Mouse (Mus musculus) E14TG2a.4 (cell line): Measurements from ENCODE around the gene Aggf1.

Experiments used
- CTCF ChIP-seq: conservative IDR thresholded peaks from 2 replicates; pipeline ENCODE4 v1.5.1; 2014; ENCODE audit warnings: low read length
- NANOG ChIP-seq: IDR thresholded peaks from 2 replicates; pipeline ENCODE4 v1.6.1; 2014; ENCODE audit warnings: borderline replicate concordance, low read length, mixed read lengths
- POU5F1 ChIP-seq: IDR thresholded peaks from 2 replicates; pipeline ENCODE4 v1.6.1; 2014; ENCODE audit warnings: low read length, borderline replicate concordance

GRCm38 (mm10) chr13:95345869-95346268 lies 29.3 kb downstream of the Aggf1 start:
- TF ChIP-seq CTCF, result no peak
- TF ChIP-seq POU5F1, result no peak
- TF ChIP-seq NANOG, result no peak
